Mouse (Mus musculus) layer of hippocampus, postnatal 10 days (tissue): ENCODE measurements around the gene Ifit2. TPM values are rescaled to one million over a fixed set of nuclear protein-coding genes. Genes with fewer than 3 reads are reported as not detected.

Experiments used
- DNase-seq, 2 experiments: peaks; one replicate each; pipeline ENCODE4 v3.0.0; 2021; ENCODE audit warnings: low spot score in 2 of 2
- long read RNA-seq: library from polyadenylated mRNA; stranded (forward); transcript quantifications from one replicate; pipeline ENCODE4 v2.0.0, GENCODE M21; 2023
- total RNA-seq, 2 experiments: library from RNA; stranded (reverse); gene quantifications; 2 replicates each; pipeline ENCODE4 v1.2.3; 2021

The Ifit2 gene
- 1 to 10 TPM; 4.0 to 4.2 TPM for total RNA-seq
- long read RNA-seq, partial matches to known transcripts, result 1 of 5 reads
- long read RNA-seq, other reads (novel, unspliced or antisense), result 3 of 5 reads

DNA sequence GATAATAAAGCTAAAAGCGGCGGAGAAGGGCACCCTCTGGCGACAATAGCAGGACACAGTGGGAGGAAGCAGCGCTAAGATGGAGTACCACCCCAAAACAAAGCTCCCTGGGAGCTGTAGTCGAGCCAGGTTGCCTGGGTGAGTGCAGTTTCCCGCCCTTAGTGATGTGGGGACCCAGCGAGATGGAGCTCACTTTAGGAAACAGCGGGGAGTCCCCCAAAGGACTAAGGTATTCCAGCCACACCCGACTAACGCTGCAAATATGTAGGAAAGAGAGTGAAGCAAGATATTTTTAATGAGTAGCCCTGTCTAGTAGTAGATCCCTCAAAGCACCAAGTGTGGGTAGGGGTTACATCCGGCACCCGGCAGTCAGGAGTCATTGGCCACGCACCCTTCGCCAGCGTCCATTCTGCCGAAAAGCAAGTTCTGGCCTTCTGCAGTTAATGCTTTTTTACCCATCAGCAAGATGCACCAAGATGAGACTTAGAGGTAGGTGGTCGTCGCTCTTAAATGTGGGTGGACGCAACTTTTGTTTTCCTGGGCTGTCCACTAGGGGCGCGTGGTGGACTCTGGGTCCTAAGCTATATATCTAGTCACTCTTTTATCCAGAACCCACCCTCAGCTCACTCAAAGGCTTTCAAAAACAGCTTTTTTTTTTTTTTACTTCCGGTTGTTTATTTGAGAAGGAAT, at the start of gene Ifit2:
Gene Ifit2 (plus strand): TSS at position 161 of the 690 bp plus-strand sequence.
- peak; percentile 61 to 74 for DNase-seq

- peak; percentile 31 to 38 for DNase-seq
Measured at GRCm38 (mm10) chr19:34500763-34501162, 49.7 kb upstream of the Ifit2 start.

- no peak for DNase-seq
Measured at GRCm38 (mm10) chr19:34505161-34505721, 45.3 kb upstream of the Ifit2 start.

GRCm38 (mm10) chr19:34510717-34511116, 39.8 kb upstream of the Ifit2 start:
- no peak for DNase-seq

- no peak for DNase-seq
Measured at GRCm38 (mm10) chr19:34511528-34511927, 39.0 kb upstream of the Ifit2 start.

DNA sequence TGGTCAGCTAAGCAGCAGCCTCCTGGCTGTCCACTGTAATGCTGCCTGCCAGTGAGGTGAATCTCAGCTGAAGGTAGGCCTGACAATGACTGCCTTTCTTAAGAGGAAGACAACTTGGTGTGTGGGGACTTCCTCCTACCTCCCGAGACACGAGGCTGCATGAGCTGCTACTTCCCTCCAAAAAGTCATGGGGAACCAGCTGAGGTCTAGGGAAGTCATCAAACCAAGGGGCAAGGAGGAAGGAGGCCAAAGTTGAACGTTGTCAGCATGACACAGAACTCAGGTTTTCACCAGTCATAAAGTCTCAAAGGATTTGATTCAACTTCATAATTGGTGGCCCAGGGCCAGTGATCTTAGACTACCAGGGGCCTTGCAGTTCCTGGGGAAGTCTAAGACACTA, 34.8 kb upstream of the Ifit2 start:
- DNase-seq, result no peak

GRCm38 (mm10) chr19:34516346-34516745, 34.1 kb upstream of the Ifit2 start:
- DNase-seq, result no peak

DNA sequence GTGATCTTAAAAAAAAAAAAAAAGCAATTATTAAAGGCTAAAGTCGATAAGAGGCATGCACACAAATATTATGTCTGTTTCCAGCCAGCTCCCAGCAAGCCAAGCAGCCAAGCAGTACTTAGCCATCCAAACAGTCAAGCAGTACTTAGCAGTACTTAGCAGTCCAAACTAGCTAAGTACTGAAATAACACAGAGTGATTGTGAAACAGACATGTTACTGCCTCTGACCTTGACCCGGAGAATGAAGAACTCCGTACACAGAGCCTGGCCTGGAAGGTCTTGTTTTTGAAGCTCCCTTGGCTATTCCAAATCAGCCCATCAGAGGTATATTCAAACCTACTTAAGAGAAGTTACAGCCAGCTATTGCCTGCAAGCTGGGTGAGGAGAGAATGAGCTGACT, 33.3 kb upstream of the Ifit2 start:
- DNase-seq, result no peak

GRCm38 (mm10) chr19:34517812-34518594, 32.5 kb upstream of the Ifit2 start:
- DNase-seq, result no peak

GRCm38 (mm10) chr19:34518786-34519185, 31.7 kb upstream of the Ifit2 start:
- no peak for DNase-seq

DNA sequence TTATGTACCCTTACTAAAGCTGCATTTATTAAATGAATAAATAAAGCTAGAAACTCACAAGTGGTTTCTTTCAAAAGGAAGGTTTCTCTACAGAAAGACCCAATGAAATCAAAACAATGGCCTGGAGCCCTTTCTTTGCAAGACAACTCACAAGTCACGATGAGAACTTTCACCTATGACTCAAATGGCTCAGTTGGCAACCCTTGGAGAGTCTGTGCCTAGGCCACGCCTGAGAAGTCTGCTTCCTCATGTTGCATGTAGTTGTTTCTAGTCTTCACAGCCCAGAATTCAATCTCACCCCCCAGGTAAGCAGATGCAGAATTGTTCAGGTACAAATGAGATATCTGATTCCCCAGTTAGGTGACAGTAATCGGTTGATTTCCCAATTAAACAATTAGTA, 30.8 kb upstream of the Ifit2 start:
- no peak for DNase-seq

- no peak for DNase-seq
Measured at GRCm38 (mm10) chr19:34520051-34520450, 30.4 kb upstream of the Ifit2 start.

GRCm38 (mm10) chr19:34521361-34521760, 29.1 kb upstream of the Ifit2 start:
- no peak for DNase-seq

DNA sequence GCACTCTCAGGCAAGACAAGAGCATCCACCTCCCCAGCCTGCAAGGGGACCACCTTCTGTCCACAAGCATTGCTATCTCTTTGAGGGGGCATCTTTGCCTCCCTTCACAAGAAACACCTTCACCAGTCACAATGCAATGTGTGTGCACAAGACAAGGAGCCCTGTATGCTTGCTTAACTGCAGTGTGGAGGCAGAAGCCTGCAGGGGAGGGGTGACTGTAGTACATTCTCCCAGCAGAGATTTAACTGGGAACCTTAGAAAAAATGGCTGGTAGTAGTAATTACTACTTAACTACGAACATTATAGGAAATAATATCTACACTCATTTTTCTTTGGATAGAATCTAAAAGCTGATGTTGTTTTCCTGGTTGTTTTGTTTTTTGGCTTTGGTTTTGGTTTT, 28.5 kb upstream of the Ifit2 start:
- DNase-seq, result no peak

- DNase-seq, result no peak
Measured at GRCm38 (mm10) chr19:34523106-34523725, 27.3 kb upstream of the Ifit2 start.

- no peak for DNase-seq
Measured at GRCm38 (mm10) chr19:34524646-34525045, 25.8 kb upstream of the Ifit2 start.

GRCm38 (mm10) chr19:34526321-34526923, 24.1 kb upstream of the Ifit2 start:
- DNase-seq, result no peak

- DNase-seq, result peak; percentile 90 to 92
Measured at GRCm38 (mm10) chr19:34526941-34527682, 23.4 kb upstream of the Ifit2 start, which contains the start of gene Lipa. Gene Lipa (minus strand): TSS chr19:34527474.

GRCm38 (mm10) chr19:34532061-34532751, 18.3 kb upstream of the Ifit2 start:
- no peak for DNase-seq

DNA sequence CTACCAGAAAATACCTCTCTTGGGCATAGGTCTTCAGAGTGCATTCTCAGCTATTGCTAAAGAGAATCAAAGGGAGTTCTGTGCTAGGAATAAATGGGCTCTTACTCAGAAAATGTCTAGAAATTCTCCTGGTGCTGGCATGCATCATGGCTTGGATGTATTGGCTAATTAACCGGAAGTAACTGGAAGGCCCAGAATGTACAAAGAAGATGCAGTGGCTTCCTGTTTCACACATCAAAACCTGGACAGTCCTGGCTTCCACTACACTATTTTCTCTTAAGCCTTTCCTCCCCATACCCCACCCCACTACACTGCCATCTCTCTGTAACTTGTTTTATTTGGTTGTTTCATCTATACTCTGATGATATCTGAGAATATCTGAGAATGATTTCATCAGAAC, 11.1 kb upstream of the Ifit2 start:
- DNase-seq, result no peak
